Mouse (Mus musculus) lung, postnatal 36 days (tissue): ENCODE measurements at regions not wholly inside any gene's neighbourhood (a gene's known extent, or its start where the extent isn't known, plus 50 kb on each side); places are given as distances from the start of the nearest gene placed in this dataset.

Experiments
- DNase-seq: peaks from one replicate; pipeline ENCODE4 v3.0.0; 2022; ENCODE audit warnings: mixed read lengths

DNA sequence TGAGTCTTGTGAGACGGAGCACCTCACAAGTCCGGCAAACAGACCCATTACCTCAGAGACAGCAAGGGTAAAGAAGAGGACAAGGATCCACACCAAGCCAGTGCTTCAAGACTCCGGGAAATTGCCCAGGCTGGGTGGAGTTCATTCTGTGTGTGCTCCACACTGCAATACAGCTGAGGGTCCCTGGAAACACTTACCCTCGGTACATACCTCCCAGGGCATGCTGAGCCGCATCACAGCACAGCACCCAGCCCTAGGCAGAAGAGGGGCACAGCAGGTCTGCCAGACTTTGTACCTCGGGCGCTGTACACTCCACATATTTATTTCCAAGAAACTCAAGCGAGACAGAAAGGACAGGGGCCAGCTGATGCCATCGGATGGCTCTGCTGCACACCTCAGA, 54.5 kb upstream of the Cmc1 start:
- no peak for DNase-seq

- DNase-seq = no peak
Observed at GRCm38 (mm10) chr9:118206483-118206882, 56.5 kb upstream of the Cmc1 start.

GRCm38 (mm10) chr9:118219696-118220095, 69.7 kb upstream of the Cmc1 start:
- no peak for DNase-seq

DNA sequence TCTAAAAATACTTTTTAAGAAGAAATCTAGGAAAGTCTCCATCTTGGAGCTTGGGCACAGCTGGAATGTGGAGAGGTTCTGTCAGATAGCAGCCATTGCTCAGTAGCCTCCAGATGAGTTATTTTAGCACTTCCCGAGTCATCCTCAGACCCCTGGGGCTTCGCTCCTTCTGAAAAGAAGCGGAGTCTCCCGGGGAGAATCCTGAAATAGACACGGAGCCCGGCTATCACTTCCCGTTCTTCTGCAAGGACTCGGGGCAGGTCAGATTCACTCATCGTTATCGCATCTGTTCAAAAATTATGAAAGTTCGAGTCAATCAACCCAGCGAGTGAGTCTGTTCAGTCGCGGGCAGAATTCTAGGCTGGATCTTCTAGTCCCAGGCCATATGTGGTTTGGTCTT, 71.2 kb upstream of the Cmc1 start:
- DNase-seq = no peak

GRCm38 (mm10) chr9:118227401-118228061, 77.6 kb upstream of the Cmc1 start:
- no peak for DNase-seq

DNA sequence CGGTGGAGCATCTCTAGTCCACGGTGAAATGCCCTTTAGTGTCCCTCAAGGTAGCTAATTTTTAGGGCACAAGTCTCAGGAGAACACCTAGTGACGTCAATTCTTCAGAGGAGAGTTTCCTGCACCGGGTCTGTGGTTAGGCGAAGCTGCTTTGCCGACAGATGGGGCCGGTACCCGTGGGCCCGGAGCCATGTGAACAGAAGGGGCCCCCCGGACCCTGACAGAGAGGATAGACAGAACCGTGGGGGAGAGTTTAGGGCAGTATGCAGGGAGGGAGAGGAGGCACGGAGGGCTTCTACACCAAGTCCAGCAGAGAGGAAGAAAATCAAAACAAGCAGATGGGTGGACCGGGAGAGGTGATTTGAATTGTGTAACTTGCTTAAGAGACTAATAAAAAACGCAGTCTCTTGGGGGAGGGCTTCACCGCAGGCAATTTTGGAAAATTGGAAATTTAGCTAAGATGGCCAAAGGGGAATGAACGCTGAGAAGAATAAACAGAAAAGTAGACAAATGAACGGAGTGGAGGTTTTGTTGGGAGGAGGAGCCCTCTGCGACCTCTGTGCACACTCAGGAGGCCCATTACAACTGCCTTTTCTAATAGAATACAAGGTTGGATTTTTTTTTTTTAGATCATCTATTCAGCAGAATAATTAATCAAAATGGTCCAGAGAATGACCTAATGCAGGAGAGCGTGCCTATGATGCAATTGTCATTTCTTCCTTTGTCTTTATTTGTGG, 78.9 kb upstream of the Cmc1 start:
- no peak for DNase-seq

GRCm38 (mm10) chr9:118240711-118241110, 90.7 kb upstream of the Cmc1 start:
- no peak for DNase-seq

- no peak for DNase-seq
Observed at GRCm38 (mm10) chr9:118246820-118247628, 97.0 kb upstream of the Cmc1 start.

- DNase-seq = no peak
Observed at GRCm38 (mm10) chr9:118253829-118254228, 103.9 kb upstream of the Cmc1 start.

GRCm38 (mm10) chr9:118255200-118255733, 105.3 kb upstream of the Cmc1 start:
- DNase-seq = no peak

DNA sequence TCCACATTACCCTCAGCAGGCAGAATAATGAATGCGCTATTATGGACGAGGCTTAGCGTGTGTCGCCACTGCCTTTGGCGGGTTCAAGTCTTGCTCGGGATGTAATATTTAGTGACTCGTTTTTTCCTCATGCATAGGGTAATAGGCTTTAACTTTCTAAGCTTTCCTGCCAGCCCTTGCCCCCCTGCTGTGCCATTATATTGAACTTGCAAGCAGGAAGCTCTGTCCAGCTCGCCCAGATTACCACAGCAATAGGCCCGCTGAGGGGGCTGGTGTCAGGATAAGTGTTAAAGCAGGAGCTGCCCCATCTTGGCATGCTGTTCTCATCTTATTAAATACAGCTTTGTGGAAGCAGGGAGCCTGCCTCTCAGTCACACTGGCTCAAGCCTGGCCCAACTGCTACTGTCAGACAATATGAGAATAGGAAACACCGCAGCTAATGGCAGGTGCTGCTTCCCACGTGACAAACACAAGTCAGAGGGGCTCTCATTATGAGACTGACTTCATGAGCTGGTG, 105.8 kb upstream of the Cmc1 start:
- DNase-seq = no peak

DNA sequence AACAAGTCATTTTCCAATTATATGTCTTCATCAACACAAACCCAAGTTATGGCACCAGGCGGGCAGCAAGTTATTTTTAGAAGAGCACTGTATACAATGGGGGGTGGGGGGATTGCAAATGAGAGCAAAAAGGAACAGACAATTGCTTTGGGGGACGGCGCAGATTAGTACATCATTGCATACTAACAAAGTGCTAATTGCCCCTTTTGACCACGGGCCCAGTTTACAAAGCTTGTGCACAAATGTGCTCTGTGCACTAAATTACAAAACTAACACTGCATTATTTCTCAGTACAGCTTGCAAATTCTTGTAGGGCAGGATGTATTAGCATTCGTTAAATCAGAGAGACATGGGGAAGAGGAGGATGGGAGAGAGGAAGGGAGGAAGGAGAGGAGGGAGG, 116.3 kb upstream of the Cmc1 start:
- DNase-seq = no peak

DNA sequence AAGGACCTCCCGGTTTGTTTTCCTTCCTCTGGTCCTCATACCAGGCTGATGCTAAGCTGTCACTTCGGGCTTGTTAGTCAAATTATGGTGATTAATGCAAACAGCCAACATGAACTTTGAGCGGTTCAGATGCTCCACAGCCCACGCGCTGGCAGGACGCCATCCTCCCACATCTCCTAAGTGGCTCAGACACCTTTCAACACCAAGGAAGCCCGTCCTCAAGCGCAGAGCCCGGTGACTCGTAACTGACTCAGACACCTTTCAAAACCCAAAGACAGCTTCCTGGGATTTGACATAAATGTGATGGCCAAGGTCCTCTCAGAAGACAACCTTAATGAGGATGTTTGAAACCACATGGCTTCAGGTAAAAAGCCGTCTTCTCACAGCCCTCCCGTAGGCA, 121.7 kb upstream of the Cmc1 start:
- no peak for DNase-seq

GRCm38 (mm10) chr9:118272713-118273407, 122.9 kb upstream of the Cmc1 start:
- DNase-seq = peak; percentile 15

DNA sequence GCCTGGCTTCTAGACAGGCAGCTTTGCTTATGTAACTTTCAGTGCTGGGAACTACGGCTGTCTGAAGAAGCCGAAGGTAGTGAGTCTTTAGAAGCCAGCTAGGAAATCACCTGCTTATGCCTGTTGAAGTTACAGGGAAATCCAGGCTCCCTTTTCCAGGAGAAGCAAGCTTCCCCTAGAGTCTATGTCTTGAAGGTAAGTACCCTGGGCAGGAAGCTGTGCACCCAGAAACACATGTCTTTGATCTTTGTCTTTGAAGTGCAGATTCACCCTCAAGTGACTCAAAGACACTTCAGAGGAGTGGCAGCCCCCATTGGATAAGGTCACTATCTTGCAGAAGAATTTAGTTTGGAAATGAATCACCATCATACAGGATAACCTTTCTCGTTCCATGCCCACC, 135.5 kb upstream of the Cmc1 start:
- DNase-seq = no peak

DNA sequence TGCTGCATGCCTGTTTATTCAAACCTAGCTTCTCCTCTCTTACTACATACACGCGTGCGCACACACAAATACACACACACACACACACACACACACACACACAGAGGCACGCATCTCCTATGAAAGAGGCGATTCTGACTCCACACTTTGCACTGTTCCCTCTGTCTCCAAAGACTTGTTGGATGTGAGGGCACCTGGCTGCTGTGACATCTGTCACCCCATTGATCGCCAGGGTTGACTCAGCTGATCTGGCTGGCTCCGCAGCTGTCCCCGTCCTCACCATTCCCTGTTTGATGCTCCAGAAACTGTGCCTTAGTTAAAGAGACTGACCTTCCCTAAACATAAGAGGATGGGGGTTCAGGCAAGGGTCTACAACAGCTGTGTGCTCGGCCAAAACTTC, 137.6 kb upstream of the Cmc1 start:
- no peak for DNase-seq

DNA sequence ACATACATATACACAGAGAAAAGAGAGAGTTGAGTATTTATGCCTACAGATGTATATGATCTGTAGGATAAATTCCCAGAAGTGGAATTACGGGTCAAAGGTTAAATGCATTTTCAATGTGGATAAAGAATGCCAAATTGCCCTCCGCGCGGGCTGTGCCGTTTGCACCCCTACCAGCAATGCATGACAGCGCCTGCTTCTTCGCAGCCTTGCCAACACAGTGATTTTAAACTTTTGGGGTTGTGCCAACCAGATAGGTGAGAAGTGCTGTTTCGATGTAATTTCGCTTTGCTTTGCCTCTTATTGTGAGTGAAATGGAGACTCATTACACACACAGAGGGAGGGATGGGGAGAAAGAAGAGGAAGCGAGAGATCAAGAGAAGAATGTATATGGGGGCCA, 142.9 kb upstream of the Cmc1 start:
- no peak for DNase-seq

GRCm38 (mm10) chr9:118294011-118294410, 144.0 kb upstream of the Cmc1 start:
- DNase-seq = no peak

- DNase-seq = no peak
Observed at GRCm38 (mm10) chr9:118302785-118303384, 152.9 kb upstream of the Cmc1 start.

DNA sequence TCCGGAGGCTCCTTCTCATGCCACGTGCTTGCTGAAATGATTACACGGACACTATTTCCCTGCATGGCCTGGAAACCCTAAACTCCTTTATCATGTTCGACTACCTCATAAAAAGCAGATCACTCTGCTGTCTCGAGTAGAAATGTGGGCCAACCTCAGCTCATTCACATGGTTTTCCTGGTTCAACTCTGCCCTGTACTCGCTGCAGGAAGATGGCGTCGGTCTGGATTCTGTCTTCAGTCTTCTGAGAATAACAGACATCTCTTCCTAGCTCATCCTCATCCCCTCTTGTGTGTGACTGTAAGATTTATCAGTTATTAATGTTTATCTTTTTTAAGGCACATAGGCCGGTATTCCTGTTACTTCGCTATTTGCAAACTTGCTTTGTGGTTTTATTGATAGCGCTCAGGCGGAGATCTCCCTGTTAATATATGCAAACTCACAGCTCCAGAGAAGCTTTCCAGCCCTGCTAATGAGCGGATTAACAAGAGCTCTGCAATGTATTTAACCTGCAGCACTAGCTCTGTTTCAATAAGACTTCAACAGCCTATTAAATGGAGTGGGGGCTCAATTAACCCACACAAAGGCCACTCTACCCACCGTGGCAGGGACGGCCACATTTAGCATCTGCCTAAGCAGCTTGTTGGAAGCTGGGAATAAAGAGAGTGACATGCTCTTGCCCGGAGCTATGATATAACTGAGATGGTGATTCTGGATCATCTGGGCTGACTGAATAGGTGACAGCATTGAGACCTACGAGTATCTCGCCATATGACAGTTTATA, 159.5 kb upstream of the Eomes start:
- DNase-seq = no peak

DNA sequence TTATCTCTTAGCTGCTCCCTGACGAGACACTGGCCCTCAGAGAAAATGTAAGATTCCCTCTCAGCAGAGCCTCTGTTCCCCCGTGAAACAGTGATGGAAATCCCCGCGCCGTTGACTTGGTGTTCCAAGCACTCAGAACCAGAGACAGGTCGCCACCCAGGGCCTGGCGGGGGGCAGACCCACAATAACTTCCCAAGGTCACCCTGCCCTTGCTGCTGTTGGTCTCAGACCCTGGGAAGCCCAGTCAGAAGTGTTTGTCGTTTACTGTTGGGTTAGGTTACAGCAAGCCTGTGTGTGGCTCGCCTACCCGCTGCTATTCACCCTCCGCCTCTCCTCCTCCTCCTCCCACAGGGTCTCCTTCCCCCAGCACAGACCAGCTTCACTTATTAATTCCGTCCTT, 154.2 kb upstream of the Eomes start:
- no peak for DNase-seq
